Mouse (Mus musculus): ENCODE data around the gene Serpinh1.

The Serpinh1 gene

DNA sequence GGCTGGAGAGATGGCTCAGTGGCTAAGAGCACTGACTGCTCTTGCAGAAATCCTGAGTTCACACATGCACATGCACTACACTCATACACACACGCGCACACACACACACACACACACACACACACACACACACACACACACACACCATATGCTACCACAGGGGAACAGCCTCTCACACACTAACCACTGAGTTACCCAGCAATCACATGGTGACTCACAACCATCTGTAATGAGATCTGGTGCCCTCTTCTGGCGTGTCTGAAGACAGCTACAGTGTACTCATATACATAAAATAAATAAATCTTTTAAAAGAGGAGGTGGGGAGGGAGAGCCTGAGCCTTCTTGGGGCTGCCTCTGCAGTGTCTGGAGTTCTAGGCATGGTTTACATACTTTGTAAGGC lies 21.3 kb upstream of the Serpinh1 start:
- peak; percentile 36 for DNase-seq (ENCODE audit: low read depth)

DNA sequence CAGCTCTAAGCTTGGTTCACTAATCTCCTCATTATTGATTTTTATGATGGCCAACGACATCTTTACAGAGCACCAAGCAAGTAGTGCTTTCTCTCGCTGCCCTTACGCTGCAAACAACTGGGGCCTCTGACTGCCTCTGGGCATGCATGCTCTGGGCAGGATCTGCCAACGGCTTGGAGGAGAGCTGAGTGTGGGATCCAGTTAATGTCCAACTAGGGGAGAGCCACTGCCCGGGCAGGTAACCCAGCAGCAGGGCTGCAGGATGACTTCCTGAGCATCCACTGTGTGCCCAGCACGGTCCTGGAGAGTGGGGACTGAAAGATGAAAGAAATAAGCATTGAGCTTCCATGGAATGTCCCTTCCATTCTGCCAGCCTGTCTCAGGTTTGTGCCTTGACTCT lies 13.7 kb upstream of the Serpinh1 start:
- no peak for DNase-seq (ENCODE audit: low read depth)

DNA sequence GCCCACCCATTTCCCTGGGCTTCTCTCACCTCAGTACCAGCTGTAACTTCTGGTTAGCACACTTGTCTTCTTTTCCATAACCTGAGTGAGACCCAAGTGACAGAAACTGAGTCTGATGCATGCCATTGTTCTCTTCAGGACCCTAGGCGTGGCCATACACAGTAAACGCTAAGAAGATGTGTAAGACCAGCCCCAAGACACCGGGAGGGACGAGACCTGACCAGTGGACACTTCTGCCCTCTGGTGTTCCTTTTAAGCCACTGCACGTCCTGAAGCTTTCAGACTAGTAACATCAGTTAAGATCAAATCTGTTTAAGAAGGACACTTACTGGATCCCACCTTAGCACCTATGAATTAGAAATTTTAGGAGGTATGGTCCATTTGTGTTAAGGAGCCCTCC lies 12.0 kb upstream of the Serpinh1 start:
- DNase-seq (ENCODE audit: low read depth): peak; percentile 78

DNA sequence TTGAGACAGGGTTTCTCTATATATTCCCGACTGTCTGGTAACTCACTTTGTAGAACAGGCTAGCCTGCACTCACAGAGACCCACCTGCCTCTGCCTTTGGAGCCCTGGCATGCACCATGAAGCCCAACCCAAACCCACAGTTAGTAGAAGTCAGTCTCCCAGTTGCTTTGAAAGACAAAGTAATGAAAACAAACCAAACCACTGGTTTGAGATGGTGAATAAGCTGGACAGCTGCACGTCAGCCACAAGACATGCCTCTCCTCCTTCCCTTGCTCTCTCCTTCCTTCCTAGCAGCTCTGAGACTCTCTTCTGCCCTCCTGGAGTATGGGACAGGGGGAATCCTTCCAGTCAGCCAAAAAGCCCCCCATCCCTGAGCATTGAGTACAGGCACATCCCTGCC lies 9.1 kb upstream of the Serpinh1 start:
- no peak for DNase-seq (ENCODE audit: low read depth)

DNA sequence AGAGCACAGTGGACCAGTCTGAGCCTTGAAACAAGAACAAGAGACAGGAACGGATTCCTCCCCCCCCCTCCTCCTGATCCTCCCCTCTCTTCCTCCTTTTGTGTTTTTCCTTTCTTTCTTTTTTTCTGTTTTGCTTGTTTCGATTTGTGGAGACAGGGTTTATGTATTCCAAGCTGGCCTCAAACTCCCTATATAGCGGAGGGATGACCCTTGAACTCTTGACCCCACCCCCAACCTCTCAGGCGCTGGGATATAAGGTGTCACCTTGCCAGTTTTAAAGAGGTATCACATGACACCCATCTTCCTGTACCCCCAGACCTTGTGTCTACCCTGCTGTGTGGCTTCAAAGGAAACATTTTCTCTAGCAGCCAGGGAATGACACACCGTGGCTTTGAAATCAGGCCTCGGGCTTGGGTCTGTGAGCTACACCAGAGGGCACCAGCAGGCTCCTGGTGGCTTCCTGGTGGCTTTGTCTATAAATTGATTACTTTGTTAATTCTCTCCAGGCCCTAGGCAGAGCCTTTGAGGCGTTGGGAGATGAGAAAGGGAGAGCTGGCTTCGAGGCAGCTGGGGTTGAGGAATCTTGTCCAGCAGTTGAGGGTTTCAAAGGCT lies 7.9 kb upstream of the Serpinh1 start:
- DNase-seq (ENCODE audit: low read depth): no peak

DNA sequence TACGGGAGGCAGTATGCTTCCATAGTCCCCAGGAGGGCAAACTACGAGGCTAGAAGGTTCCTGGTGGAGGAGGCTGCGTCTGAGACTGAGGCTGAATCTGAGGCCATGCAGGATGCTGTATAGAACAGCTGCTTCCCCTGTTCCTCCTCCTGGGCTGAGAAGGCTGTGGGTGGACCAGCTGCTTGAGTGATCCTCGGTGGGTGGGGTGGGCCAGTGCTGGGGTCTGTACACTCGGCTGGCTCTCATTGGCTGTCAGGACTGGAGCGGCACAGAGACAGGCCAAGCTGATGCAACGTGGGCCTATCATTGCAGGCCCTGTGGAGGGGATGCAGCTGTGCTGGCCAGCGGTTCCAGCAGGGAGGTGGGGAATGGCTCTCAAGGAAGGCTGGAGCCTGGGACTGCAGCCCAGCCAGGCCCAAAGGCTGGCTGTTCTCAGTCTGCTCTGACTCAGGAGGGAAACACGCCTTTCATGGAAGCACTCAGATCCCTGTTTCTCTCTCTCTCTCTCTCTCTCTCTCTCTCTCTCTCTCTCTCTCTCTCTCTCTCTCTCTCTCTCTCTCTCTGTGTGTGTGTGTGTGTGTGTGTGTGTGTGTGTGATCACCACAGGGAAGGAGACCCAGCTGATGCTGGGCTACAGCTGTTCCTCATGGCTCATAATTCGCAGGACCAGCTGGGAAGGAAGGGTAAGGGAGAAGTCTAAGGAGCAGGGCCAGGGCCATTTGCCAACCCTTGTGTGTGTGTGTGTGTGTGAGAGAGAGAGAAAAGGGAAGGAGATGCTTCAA lies 7.2 kb upstream of the Serpinh1 start:
- no peak for DNase-seq (ENCODE audit: low read depth)

DNA sequence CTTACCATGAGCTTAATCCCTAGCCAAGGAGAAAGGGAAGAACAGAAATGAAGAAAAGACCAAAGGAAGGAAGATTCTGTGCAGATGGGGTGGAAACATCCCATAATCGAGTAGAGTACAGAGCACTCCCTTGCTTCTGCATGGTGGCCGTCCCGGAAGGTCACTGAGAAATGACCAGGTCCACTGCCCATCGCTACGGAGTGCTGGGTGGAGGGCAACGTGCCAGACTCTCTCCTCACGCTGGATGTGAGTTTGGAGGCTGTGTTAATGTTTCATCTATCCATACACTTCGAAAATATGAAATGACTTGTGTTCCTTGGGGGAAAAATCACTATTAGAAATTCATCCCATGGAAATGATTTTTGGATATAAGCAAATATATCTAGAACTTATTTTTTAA lies 5.3 kb upstream of the Serpinh1 start:
- DNase-seq (ENCODE audit: low read depth): no peak

DNA sequence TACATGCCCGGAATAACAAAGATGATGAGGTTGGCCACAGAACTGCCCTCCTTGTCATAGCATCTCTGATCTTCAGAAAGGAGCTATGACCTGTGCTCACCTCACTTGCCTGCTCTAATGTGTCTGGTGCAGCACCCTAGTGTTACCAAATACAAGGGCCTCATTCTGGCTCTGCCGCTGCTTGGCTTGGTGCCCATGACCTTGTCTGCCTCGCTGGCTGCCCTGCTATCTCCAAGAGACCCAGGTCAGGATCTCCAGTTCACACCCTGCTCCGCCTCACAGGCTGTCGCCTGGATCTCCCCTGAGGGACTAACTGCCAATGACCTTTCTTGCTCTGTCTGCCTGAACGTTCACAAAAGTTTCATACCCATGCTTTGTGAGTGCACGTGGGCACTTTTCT lies 4.2 kb upstream of the Serpinh1 start:
- DNase-seq (ENCODE audit: low read depth): no peak

DNA sequence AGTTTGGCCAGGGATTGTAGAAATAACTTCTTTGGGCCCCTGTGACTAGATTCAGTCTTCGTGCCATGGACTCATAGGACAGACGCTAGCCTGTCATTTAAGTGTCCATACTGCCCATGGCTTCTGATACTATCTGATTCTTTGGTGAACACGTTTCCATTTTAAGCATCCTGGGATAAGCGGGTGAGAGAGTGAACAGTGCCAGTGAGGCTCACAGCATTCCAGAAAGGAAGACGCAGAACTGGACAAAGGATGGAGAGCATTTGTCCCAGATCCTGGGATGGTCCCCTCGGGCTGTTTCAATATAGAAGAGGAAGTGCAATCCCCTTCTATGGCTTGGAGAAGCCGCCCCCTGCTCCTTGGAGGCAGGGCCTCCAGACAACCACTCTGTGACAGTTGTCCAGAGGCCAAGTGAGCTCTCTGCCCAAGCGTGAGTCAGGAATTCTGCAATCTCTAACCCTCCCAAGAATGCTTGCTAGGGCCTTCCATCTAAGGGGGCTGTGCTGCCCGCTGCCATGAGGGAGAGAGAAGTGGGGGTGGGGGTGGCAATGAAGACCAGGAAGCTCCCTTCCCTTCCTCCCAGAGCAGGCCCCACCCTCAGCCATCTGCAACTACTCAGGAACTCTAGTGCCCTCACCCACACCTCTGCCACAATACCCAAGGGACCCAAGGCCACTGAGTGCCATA lies 3.3 kb upstream of the Serpinh1 start:
- no peak for DNase-seq (ENCODE audit: low read depth)

DNA sequence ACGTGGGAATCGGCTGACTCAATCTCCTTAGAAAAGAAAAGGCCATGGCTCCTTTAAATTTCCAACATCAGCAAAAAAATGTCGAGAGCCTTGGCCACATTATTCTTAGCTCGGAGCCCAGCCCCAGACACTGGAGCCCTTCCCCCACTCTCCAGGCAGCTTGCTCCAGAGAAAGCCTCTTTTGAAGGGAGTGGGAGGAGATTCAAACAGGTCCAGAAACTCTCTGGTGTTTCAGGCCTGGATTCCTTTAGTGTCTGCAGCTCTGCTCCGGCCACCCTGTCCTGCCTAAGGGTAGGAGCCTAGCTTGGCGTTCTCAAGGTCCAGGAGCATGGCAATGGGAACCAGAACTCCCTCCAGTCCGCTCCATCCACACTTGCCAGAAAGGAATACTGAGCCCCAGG lies 2.7 kb upstream of the Serpinh1 start:
- no peak for DNase-seq (ENCODE audit: low read depth)

DNA sequence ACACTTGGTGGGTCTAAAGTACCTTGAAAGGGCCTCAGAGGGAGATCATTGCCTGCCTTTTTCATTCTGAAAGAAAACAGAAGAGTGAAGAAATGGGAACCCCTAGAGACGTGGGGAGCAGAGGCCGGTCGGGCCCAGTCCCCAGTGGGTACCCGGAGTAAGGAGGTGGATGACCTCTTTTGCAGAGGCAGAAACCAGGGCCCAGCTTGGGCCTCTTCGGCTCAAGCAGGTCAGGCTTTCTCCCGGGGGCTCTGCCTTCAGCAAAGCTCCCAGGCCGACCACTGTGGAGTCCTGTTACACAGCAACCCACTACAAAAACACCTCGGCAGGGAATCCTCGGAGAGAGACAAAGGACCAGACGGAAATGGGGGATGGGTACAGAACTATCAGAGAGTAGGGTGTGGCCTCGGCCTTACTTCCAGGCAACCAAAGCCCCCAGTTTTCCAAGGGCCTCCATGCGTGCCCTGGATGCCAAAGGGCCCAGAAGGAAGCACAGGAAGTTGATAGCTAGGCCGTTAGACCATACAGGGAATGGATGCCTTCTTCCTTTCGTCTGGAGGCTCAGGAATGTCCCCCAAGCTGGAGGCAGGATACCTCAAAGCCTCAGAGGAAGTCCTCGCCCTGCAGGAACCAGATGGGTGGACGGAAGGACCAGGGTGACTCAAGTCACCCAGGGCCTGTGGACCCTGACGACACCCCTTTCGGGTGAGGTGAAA lies 1.1 kb downstream of the Serpinh1 start:
- no peak for DNase-seq (ENCODE audit: low read depth)

DNA sequence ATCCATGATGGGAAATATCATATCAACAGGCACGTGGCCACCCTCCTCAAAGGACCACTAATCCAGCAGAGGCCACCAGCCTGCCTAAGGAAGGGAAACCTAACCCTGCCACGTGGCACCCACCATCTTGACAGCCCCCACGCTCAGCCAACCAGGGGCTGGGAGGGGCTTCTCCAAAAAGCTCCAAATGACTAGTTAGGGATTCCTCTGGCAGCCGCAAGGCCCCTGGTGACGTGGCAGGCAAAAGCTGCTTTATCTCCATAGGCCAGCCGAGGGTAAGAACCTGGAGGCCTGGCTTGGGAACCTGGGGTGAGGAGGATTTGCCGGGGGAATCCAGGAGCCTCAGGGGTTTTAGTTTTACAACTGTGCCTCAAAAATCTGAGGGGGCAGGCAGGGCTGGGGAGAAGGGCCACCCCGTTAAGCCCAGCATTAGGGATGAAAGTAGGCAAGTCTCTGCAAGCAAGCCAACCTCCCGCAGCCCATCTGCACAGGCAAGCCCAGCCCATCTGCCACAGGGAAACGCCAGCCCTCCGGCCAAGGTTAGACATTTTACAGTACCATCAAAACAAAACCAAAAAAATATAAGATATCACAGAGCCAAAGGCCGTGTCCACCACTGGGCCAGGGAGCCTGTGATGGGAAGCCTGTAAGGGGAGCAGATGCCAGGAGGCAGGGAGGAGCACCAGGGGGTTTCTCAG lies 1.8 kb downstream of the Serpinh1 start:
- DNase-seq (ENCODE audit: low read depth): no peak

DNA sequence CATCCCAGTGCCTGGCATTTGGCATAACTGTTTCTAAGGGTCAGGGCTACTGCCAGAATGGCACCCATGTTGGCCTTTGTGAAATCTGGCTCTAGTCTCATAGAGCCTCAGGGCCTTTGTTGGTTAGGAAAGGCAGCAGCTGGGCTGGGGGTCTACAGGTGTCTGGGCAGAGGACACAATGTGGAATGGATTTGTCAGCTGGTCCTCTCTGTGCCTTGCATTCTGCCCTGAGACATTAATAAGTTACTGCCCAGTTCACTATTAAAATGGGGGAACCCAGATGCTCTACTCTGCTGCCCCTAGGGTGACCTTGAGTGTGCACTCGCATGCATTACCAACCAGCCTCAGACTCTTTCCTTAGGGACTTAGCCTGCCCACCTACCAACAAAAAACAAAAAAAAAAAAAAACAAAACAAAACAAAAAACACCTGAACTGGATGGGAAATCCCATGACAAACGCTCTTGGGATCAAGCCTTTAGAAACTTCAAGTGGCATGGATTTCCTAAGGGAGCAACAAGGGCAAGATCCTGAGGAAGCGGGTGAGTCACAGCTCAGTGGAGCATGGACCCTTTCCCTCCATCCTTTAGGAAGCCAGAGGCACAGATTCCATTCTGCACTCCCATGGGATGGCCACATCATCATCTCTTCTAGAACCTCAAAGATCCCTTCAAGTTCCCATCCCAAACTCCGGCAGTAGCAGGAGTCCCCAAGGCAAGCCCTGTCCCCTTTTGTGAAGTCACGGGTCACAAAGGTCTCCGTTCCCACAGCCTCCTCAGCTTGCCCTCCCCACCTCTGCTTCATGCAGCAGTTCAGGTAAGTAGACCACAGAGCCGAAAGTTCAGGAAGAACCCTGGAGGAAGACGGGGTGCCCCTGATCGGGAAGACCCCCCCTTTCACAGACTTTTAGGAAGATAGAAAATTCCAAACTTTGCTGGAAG lies 3.0 kb downstream of the Serpinh1 start:
- DNase-seq (ENCODE audit: low read depth): no peak

DNA sequence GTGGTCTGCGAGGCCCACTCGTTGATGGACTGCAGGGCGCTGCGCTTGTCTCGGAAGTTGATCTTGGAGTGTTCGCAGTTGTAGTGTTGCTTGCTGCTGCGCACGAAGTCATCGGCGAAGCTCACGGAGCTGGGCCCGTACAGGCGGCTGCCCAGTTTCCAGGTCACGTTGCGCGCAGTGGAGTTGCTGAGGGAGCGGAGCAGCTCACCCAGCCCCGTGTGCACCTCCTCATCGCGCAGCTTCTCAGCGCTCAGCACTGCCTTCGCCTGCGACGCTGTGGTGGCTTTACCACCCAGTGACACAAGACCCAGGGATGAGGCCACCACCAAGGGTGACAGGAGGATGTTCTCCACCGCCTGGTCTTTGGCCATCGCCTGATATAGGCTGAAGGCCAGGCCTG lies 4.2 kb downstream of the Serpinh1 start:
- DNase-seq (ENCODE audit: low read depth): no peak

DNA sequence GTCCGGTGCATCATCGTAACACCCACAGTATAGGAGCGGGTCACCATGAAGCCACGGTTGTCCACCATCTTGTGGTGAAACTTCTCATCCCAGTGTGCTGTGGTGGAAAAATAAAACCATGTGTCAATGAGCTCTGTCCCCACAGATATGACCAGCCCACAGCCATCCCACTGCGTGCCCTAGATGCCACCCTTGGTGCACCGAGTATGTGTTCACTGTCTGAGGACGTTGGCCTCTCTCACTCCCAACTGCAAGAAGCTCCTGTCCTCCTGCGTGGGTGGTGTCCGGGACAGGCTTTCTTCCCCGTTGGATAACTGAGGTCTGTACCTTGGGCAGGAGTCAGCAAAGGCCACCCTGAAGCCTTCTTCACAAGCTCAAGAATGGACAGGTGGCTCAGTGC lies 5.8 kb downstream of the Serpinh1 start:
- DNase-seq (ENCODE audit: low read depth): no peak

DNA sequence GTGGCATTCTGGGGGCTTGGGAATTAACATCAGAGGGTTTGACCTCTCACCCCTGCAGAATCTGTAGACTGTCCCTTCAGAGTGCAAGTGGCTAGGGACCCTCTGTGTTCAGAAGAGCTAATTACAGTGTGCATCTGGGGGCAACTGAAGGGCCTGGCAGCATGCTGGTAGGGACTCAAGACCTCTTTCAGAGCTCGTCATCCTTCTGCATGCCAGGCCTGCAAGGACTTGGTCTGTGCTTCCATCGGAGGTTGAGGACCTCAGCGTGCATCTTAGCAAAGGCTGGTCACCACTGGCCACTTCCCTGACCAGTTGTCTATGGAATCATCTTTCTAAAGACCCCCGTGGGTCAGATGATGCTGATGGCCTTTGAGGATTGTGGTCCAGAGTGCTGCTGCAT lies 9.5 kb downstream of the Serpinh1 start:
- no peak for DNase-seq (ENCODE audit: low read depth)

DNA sequence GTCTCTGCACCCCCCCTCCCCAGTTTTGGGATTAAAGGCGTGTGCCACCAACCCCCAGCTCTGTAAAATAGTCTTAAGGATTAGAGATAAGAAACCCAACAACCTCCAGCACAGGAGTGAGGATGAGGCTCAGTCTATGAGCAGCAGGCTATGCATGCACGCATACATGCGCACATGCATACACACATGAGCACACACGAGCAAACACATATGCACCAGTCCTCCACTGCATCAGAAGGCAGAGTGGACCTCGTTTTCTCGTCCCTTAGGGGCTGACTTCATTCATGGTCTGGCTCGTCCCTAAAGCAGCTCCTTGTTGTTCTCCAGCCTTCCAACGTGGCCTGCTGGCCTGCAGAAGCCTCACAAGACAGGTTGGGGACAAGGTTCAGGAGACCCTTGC lies 12.3 kb downstream of the Serpinh1 start:
- DNase-seq (ENCODE audit: low read depth): no peak

DNA sequence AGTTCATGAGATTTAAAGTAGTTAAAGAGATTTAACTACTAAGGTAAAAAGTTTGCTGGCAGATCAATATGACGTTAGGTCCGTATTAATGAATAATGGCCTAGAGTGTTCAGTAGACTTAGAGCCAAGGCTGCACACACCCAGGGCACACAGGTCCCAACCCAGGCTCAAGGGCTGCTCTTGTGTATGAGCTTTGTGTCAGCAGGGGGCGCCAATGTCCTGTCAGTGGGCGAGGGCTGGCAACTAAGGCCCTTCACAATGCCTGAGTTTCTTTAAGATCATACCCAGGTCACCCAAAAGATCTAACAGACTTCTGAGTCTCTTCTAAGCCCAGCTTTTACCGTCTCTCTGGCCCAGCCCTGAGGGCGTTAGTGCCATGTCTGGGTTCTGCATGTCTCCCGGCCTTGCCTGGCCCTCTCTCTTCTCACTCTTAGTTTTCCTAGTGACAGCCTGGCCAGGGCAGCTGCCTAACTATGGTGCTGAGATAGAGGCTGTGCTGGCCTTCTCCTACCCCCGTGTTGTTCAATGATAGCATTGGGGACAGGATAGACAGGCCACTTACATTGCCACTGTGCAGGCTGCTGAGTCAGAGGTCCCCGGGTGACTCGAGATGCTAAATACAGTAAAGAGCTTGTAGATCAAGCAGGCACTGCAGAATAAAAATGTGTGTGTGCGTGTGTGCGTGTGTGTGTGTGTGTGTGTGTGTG lies 20.1 kb downstream of the Serpinh1 start:
- peak; percentile 72 for DNase-seq (ENCODE audit: low read depth)

DNA sequence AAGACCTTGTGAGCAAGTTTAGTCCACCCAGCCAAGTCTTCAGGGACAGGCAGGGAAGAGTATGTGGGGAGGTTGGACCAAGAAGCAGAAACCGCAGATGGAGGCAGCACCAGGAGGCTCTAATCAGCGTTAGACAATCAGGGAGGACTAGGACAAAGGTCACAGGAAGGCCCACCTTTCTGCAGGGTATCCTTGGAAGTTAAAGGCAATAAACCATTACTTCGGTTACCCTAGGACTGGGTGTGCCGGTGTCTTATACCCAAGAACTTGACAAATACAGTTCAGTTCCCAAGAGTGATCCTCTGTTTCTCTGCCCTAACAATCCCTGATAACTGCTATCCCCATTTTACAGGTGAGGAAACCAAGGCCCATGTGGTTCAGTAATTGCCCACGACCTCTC lies 23.0 kb downstream of the Serpinh1 start:
- DNase-seq (ENCODE audit: low read depth): no peak

DNA sequence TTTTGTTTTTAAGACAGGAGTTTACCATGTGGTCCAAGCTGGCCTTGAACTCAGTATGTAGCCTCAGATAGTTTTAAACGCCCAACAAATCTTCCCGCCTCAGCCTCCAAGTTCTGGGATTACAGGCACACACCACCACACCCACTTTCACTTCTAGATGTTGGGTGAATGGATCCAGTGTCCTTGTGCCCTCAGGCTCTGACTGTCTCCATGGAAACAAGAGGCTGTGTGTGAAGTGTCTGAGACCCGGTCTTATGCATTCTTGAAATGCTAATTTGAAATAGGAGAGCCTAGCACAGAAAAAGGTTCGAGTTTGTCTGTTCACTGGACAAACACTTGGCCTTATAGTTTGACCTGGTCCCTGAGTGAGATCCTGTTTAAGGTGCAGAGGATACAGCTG lies 24.2 kb downstream of the Serpinh1 start:
- no peak for DNase-seq (ENCODE audit: low read depth)

Measured in induced T-regulatory cell, adult 2 months (primary cell).